Mouse (Mus musculus): ENCODE measurements around the gene Prkg1. TPM values are rescaled to one million over a fixed set of nuclear protein-coding genes. Genes with fewer than 3 reads are reported as not detected.

Gene Prkg1
- total RNA-seq, 2 experiments from 2014 or later = 0.75 to 1.1 TPM

DNA sequence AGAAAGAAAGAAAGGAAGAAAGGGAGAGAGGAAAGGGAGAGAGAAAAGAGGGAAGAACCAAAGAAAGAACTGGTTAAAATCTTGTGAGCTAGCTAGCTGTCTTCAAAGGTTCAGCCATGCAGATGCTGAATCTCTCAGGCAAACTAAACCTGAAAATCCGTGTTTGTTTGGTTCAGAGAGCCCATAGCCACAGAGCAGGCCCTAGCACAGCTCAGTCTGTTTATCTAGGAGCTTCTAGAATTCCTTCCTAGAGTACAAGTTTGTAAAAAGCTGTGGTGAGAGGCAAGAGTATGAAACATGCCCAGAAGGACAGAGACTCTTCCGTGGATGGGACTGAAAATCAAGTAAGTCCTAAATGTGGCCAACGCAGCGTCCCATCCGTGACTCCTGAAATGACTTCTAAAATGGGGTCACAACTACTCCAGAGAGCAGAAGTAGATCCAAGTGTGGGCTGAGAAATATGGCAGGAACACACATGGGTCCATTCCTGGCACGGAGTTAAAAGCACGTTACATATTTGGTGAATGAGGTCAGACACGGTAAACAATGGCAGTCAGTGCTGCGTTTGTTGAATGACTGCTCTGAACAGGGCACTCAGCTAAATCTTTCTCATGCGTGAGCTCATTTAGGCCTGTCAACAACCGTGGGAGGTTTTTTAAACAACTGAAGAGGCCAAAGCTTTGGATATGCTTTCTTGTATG is 13.7 kb downstream of the Prkg1 start:
- no peak for ATAC-seq (replicated peaks; ENCODE audit: poor library complexity)

DNA sequence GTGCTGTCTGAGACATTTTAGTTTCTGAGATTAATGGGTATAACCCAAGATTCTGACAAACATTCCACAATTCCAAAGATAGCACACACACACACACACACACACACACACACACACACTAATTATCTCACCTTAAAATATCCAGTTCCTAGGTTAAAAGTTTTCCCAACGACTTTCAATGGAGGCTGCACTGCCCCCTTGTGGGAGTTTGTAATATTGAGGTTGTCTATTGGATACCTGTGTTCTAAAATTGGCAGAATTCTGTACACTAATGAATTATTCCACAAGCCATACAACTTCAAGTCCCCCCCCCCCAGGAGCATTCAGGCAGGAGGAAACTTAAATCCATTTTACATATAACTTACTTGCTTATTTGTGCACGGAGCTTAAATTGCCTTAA is 18.2 kb downstream of the Prkg1 start:
- ATAC-seq (replicated peaks; ENCODE audit: poor library complexity) = peak; percentile 52; the same call in 1 of the 2 replicates

DNA sequence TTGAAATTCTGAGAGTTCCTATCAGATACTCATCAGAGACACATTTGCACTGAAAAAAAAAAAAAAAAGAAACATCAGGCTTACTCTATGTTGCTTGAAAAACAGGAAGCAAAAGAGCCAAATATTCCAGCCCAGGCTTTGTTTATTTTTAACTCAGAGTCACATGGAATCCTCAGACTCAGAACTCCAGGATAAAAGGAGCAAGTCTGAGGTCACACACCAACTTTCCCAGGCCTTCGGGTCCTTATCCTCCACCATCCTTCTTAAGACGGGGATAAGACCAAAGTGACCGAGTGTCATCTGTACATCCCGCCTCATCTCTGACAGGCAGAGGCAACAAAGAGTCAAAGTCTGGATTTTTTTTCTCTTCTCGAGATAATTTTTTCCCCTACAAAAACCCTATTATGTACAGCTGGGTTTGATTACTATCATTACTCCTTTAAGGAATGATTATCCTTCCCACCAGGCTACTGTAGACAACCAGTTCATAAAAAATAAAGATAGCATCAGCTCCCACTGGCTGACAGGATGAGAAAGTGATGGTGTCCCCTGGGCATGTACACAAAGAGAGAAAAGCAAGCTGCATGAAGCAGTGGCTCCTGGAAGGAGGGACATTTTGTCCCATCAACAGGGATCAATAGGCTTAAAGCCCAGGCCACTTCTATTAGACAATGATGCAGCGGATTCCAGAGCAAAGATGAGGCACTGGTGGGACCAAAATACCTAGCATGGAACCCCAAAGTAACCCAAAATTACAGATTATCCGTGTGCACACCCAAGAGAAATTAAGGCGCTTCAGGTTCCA is 21.4 kb downstream of the Prkg1 start:
- no peak for ATAC-seq (replicated peaks; ENCODE audit: poor library complexity)

DNA sequence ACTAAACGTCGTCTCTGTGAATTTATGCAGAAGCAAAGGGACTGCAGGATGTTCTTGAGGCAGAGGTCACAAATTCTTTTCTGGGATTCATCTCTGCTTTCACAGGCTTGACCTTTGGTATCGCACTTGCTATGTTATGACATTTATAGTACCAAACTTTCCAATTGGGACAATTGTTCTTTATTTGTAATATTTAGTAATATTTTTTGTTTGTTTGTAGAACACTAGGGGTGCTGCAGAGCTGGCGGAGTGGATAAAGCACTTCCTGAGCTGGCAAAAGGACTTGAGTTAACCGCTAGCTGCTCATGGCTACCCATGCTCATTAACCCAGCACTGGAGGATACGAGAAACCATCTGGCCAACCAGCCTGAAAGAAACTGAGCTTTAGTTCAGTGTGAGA is 49.9 kb downstream of the Prkg1 start:
- no peak for ATAC-seq (replicated peaks; ENCODE audit: poor library complexity)

DNA sequence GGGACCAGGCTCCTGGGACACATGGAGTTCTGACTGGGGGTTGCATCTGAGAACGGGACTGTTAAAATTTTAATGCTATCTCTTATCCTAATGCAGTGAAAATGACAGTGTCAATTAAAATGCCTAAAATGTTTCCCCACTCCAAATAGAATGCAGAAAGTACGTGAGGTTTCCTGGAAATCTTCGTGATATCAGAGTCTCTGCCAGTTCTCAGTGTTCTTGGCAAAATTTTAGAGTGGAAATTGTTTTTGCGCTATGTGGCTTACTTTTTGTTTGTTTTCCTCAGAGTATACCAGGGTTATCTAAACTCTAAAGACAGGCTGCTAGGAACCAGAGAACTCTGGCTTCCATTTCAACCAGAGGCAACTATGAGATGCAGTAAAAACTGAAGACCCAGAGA is 50.4 kb downstream of the Prkg1 start:
- no peak for ATAC-seq (replicated peaks; ENCODE audit: poor library complexity)

DNA sequence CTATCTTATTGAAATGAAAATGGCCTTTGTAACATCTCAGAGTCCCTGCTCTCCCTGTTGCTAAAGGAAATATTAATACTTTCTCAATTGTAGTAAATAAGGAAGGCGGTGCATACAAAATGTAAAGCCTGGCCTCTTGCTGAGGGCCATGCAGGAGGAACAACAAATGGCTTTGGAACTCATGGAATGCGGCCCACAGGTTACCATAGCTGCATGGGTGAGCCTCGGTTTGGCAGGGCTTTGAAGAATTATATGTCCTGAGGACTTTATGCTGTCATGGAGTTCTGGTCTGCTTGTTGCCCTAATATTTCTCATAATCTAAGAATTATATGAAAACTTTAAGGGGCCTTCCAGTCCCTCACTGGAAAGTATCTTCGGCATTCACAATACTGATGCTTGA is 51.5 kb downstream of the Prkg1 start:
- no peak for ATAC-seq (replicated peaks; ENCODE audit: poor library complexity)

DNA sequence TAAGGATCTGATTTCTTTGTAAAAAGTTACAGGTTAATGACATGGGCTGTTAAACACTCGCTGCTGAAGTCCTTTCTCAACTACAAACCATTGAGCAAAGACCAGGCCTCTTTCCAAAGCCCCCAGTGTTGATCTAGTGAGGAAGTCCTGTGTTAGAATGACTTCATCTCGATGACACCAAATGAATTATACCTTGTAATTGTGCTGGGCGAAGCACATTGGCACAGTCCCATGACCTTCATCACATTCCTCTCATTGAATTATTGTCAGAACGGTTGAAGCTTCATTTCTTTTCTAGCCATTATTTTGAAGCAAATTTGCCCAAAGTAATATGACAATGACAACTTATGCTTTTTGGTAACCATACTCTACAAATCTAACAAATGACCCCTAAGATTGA is 54.5 kb downstream of the Prkg1 start:
- ATAC-seq (replicated peaks; ENCODE audit: poor library complexity) = no peak

DNA sequence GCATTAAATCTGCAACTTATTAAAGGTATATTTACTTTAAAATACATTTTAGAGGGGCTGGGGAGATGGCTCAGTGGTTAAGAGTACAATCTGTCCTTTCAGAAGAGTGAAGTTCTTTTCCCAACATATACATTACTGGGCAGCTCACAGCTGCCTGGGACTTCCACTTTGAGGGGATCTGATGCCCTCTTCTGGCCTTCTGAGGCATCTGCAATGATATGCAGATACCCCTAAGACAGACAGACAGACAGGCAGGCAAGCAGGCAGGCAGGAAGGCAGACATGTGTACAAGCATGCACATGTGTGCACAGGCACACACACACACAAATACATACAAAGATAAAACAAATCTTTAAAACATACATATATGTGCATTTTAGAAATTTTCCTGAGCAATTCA is 60.8 kb downstream of the Prkg1 start:
- ATAC-seq (replicated peaks; ENCODE audit: poor library complexity) = 0 out of 2 replicates have a peak, but pooled peaks have one; percentile 42

DNA sequence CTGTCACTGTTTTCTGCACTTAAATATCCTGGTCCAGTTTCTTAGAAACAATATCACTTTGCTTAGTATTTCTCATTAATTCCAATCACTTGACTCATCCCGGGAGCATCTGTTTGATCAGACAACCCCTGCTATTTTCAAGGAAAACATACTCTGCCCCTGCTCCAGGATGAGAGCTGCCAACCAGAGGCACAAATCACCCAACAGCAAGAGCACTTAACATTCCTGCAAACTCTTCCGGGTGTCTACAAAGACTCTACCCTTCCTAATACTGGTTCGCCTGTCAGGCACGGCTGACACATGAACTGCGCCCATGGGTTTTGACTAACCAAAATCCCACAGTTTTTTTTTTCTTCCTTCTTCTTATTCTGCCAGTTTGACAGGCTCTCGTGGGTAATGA is 65.9 kb downstream of the Prkg1 start:
- ATAC-seq (replicated peaks; ENCODE audit: poor library complexity) = no peak

DNA sequence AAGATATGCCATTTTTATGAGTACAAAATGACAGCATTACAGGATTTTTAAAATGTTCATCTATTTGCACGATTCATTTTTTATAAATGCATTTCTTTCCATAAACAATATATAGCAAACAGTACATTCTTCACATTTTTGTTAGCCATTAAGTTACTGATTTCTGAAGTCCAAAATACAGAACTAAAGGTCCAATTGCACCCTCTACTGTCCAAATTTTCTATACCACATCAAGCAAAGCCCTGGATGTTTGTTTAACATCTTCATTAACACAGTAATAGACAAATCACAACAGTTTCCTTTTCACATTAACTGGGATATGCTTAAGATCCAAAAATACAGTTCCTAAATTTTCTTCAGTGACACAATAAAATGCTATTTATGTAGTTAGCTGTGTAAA is 84.0 kb downstream of the Prkg1 start:
- ATAC-seq (replicated peaks; ENCODE audit: poor library complexity) = no peak

DNA sequence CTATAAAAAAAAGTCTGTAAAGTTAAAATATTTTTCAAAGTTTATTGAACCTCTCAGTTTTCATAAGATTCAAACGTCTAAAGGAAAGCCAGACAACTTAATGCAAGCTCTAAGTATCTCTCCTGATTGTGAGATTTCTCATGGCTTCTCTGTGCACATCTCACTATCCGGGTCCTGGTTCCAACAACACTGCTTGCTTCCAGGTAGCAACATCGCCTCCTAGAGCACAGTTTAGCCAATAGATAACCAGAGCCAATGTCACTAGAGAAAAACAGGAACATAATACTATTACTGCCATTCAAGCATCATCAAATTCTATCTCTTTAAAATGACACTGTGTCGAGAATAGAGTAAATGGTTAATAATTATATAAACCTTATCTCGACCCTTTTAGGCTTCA is 86.5 kb downstream of the Prkg1 start:
- 0 out of 2 replicates have a peak, but pooled peaks have one; percentile 44 for ATAC-seq (replicated peaks; ENCODE audit: poor library complexity)

DNA sequence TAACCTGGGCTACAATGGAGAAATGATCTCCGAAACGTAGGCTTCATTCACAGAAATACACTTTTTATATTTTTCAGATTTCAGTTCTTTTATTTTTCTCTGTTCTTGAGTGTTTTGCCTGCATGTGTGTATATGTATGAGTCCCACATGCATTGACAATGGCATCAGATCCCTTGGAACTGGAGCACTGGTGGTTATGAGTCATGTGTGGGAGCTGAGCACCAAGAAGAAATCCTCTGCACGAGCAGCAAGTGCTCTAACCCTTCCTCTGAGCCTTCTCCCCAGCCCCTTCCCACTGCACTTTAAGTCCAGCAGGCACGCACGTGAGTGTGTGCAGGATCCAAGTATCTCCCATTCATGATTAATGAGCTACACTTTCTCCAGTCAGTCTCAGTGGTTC is 93.1 kb downstream of the Prkg1 start:
- no peak for ATAC-seq (replicated peaks; ENCODE audit: poor library complexity)

DNA sequence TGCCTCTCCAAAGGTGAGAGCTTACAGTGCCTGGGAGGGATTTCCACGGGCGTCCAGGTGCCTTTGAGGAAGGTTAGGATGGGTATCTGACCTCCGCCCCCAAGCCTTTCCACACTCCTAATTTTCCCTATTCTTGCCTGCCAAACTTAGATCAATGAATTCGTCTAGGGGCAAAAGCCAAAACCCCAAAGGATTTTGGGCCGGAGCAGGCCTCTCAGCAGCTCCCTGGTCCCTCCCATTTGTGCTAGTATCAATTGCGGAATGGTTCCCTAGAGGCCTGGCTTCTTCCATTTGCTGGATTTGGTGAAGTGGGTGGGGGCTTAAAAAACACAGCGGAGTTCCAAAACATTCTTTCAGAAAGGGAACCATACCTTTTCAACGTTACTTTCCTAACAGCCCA is 99.8 kb downstream of the Prkg1 start:
- ATAC-seq (replicated peaks; ENCODE audit: poor library complexity) = no peak

DNA sequence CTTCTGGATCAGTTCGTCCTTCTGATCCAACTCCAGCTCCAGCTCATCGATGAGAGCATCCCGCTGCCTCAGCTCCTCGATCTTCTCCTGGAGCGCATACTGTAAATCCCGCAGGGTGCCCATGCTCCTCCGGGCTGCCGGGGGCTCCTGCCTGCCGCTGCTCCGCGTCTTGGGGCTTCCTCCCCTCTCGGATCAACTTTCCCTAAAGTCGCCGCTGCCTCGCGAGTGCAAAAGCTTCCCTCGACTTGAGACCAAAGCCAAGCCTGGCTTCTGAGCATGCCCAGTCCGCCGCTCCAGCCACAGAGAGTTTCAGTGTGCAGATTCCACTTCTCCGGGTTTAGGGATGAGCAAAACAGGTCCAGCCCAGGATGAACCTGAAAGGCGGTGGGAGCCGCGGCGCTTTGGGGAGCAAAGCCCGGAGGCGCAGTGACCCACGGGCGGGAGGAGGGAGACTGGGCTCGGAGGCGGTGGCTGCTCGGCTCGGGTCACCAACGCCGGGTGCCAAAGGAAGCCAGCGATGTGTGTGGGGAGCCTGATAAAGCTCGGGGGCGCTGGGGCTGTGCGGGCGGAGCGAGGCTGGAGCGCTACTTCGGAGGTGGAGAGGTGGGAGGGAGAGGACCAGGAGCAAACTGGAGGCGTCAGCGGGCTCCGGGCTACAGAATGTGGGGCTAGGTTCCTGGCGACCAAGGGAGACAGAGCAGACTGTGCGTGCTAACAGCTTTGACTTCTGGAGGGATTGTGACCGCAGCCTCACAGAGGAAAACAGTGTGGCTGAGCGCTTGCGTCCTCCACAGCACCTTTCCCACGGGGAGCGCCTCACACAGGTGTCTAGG is 100.5 kb downstream of the Prkg1 start:
- ATAC-seq (replicated peaks; ENCODE audit: poor library complexity) = peak; percentile 96

DNA sequence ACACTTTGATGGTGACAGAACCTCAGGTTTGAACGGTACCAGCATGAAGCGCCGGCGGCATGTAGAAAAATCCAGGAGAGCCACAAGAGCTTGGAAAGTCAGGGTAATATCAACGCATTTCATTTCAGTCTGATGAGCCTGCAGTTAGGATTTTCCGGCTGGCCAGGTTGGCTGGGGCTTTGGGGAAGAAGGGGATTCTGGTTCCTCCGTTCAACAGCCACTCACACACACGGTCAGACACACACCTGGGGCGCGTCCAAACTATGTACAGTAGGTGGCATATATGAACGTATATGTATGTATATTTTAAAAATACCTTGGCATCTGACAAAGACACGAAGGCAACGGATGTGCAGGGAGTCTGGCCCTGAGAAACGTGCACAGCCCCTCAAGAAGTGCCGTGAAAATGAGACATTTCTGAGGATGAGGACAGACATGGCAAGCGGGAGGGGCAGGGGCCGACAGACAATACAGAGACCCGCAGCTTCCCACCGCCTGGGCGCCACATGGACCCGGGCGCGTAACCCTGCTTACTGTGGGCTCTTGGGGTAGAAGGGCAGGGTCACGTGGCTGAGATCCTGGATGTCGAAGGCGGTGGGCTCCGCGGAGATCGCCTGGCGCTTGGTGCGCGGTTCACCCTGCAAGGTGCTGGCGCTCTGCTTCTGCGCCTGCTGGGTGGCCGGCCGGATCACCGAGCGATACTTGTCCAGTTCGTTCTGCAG is 101.2 kb downstream of the Prkg1 start:
- ATAC-seq (replicated peaks; ENCODE audit: poor library complexity) = peak; percentile 33

DNA sequence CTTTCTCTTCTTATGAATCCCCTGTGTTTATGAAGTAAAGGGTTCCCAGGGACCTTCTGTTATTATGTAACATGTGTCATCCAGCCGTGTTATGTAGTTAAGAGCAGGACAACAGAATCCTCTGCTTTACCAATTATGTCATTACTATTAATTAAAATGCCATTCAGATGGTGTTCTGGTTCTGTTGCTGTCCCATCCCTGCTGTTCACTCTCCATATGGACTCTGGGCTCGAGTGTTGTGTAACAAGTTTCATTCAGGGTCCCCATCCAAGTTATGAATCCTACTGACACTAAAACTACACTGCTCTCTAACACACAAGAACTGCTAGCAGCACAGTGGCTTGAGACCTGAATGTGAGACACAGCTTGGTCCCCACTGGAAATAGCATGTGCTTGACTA is 102.0 kb downstream of the Prkg1 start:
- ATAC-seq (replicated peaks; ENCODE audit: poor library complexity) = no peak

DNA sequence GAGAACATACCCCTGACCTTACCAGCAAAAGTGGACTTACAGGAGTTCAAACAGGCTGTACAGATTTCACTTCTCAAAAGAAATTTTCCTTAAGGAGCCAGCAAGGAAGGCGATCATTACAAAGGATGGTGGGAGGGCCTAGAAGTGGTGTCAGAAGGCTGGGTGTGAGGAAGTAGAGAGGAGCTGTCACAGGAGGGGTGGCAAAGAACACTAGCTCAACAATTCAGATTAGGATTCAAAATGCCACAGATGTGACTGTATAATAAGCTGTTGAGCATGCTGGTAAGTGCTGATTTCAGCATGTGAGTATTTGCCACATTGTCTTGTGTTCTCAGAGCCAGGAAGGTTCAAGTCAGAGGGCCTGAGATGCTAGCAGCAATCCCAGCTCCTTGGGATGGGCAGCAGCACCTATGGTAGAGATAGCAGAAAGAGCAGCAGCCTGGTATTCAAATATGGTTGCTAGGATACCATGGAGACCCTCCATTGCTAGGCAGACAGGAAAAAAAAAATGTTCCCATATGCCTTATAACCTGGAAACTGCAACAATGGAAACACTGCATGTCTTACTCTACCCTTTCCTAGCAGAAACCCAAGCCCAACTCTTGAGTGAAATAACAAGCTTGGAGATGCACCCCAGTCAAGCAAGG is 106.0 kb downstream of the Prkg1 start:
- no peak for ATAC-seq (replicated peaks; ENCODE audit: poor library complexity)

DNA sequence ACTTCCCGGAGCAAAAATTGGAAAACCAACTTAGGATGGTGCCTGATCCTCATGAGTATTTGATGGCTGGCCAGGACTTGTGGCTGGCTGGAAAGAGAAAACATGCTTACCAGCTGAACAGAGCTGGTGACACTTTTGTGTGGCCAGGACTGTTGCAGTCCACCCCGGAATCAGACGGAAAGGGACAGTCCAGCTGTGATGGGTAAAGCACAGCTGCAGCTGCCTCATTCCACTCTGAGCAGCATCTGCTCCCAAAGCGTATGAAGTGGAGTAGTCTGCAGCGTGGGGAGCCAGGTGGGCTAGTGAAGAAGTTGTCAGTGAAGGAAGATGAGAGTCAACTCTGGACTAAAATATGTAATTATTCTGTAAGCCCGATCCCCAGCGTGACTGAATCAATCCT is 108.6 kb downstream of the Prkg1 start:
- ATAC-seq (replicated peaks; ENCODE audit: poor library complexity) = no peak

DNA sequence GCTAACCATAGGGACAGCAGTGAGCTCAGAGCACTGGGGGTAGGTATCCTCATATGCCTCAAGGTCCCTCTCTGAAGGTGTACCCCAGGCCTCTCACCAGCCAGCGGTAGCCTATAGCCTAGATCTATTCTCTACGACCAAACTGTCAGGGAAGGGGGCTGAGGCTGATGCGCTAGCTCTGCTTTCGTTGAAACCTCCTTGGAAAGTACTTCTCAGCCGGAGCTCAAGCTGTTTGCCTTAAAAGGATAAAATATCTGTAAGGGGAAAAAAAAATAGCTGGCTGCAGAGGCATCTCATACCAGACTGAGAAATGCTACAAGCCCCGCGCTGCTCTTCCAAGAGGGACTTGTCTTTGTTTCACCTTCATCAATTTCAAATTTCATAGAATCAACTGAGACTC is 109.0 kb downstream of the Prkg1 start:
- no peak for ATAC-seq (replicated peaks; ENCODE audit: poor library complexity)

DNA sequence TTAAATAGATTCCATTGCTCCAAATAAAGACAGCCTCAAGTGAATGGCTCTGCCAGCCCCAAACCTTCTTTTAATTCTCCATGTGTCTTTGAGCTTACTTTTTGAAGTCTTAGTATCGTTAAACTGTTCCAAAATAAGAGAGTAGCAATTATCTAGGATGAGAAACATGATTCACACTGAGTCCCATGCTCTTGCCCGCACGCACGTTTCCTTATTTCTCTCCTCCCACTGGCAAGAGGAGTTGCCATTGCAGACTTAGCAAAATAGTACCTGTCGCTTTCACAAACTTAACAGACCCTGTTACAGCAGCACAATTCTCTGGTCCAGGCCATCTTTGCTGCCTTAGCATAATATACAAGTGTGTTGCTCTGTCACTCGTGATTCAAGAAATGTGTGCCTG is 110.8 kb downstream of the Prkg1 start:
- no peak for ATAC-seq (replicated peaks; ENCODE audit: poor library complexity)

Data from megakaryocyte progenitor cell, adult 5-6 weeks (primary cell).